Mouse (Mus musculus) adrenal gland, adult (tissue): ENCODE data around the gene Rfx7.
"Not testable (repeated sequence)": the region's sequence is repeated elsewhere in the genome, so short reads cannot be mapped to it uniquely, and the experiment has no call there.

Experiments
- DNase-seq, 2 experiments: peaks; one replicate each; pipeline ENCODE4 v3.0.0; 2022 to 2023; ENCODE audit warnings: low spot score in 1 of 2; ENCODE audit not compliant: inconsistent age in 2 of 2

Rfx7 gene

GRCm38 (mm10) chr9:72639843-72640621 is 108.0 kb downstream of the Rfx7 start:
- peak; percentile 90 to 97 for DNase-seq

GRCm38 (mm10) chr9:72640642-72641041 is 108.6 kb downstream of the Rfx7 start:
- DNase-seq = no peak

DNA sequence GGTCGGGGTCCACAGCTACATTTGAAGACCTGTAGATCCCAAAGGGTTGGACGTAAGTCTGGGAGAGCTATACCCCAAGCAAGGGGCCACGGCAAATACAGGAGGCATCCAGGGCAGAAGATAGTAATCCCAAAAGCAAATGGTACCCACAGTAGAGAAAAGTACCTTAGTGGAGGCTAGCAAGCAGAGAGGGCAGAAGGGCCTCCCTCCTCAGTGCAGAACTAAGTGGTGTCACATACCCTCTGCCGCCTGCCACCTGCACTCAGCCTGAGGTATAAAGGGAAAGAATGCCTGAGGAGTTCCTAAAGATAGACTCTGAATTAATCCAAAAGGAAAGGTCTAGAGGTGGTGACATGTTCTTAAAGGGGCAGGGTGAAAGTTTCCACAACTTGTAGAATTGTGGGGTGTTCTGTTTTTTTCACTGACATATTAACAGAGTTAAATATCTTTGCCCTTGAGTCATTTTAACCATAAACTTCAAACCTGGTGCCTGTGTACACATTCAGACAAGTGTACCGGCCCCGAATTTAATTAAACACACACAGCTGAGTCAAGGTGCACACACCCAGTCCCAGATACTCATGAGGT is 109.1 kb downstream of the Rfx7 start:
- DNase-seq = no peak

DNA sequence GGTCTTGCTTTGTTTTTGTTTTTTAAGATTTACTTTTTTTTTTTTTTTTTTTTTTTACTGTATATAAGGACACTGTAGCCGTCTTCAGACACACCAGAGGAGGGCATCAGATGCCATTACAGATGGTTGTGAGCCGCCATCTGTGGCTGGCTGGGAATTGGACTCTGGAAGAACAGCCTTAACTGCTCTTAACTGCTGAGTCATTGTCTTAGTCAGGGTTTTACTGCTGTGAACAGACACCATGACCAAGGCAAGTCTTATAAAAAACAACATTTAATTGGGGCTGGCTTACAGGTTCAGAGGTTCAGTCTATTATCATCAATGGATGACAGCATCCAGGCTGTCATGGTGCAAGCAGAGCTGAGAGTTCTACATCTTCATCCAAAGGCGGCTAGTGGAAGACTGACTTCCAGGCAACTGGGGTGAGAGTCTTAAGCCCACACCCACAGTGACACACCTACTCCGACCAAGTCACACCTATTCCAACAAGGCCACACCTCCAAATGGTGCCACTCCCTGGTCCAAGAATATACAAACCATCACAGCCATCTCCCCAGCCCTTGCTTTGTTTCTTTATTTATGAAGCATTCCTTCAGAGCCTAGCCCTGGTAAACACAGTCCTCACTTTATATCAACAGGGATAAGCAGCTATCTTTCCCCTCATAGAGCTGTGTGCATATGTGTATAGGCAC is 110.9 kb downstream of the Rfx7 start:
- DNase-seq = not testable (repeated sequence)

GRCm38 (mm10) chr9:72643651-72644417 is 111.8 kb downstream of the Rfx7 start:
- peak in 1 of 2 experiments; percentile 22 for DNase-seq

DNA sequence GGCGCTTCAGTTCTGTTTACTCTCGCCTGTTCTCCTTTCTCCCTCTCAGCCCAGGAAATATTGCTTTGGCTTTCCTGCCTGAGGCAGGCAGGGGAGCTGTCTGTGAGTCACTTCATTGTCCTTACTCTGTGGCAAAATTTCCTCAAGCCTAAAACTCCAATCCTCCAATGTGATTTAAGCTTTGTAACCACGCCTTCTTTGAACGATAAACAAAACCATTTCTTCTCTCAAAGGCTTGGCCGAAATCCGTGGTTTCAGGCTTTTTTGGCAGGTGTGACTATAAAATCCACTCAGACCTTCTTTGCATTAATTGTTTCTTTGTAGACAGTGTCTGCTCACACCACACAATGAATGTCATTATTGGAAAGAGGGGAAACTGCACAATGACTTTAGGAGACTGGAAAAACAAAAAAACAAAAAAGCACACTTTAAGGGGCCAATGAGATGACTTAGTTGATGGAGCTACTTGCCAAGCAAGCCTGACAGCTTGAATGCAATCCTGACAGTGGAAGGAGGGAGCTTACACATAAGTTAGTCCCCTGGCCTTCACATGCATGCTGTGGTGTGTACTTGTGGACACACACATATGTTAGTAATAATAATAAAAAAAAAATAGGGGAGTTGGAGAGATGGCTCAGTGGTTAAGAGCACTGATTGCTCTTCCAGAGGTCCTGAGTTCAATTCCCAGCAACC is 112.5 kb downstream of the Rfx7 start:
- DNase-seq = no peak

DNA sequence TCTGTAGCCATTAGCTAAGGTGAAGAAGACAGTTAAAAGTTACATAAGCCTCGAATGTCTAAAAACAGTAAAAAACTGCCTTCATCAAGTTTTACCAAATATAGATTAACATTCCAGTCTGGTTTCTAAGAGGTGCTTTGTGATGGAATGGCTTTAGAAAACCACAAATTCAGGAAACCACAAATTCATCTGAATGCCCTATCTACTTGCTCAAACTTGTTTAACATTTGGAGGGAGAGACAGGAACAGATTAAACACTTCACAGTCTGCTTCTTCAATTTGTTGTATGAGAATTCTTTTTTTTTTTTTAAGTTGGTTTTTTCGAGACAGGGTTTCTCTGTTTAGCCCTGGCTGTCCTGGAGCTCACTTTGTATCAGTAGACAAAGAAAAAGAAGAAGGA is 117.7 kb downstream of the Rfx7 start:
- DNase-seq = no peak

- peak in 1 of 2 experiments; percentile 65 for DNase-seq
Measured at GRCm38 (mm10) chr9:72652961-72653360, 120.9 kb downstream of the Rfx7 start.

DNA sequence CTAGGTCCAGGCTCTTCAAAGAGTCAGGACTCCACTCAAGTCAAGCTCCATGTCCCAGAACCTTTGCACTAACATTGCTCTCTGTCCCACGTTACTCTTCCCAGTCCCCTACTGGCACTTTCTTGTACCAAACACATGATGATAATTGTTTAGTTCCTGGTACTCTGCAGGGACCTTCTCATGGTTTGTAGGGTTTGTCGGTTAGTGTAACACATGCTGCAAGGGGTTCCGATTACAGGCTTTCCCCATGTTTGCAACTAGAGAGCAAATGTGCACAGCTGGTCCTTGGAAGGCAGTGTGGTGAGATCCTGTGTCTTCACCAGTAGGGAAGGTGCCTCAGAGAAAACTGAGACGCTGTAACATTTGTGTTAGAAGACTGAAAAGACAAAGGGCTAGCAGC is 121.5 kb downstream of the Rfx7 start:
- DNase-seq = peak in 1 of 2 experiments; percentile 27

DNA sequence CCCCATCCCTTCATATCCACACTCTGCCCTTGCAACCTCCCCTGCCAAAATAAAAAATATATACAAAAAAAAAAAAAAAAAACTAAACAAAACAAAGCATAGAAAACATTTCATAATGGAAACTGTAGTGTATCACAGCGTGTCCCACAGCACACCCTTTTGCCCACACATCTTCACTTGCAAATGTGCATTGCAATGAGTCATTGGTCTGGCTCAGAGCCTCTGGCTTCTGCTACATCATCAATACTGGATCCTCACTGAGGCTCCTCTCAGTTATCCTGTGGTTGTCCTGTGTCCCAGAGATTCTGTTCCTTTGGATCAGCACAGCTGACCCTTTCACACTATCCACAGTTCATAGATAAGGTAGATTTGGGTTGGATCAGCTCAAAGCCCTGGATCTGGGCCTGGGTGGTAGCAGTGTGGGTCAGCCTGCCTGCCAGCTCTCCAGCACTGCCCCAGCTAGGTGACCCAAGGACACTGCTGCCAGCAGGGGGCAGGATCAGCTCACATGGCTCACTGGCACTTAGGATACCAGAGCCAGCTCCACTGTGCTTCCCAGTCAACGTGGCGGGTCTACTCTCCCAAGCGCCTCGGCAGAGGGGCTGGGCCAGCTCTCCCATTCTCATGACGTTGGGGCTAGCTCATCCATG is 122.7 kb downstream of the Rfx7 start:
- DNase-seq = peak; percentile 88 to 95

DNA sequence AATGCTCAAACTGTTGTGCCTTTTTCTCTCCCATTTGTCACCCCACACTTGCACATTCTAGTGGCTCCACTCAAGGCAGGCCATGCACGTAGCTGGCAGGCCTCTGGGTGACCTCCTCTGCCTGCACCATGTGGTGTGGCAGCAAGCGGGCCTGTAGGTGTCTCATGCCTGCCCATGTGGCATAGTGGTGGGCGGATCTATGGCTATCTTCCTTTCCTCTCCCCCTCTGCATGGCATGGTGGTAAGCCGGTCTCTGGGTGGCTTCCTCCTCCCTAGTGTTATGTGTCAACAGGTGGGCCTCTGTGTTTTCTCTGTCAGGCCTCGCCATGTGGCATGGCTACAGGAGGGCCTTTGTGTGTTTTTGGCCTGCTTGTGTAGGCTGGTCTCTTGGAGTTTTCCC is 123.6 kb downstream of the Rfx7 start:
- peak in 1 of 2 experiments; percentile 47 for DNase-seq

GRCm38 (mm10) chr9:72656491-72656890 is 124.5 kb downstream of the Rfx7 start:
- DNase-seq = peak in 1 of 2 experiments; percentile 64

- DNase-seq = no peak
Measured at GRCm38 (mm10) chr9:72656940-72657339, 124.9 kb downstream of the Rfx7 start.

GRCm38 (mm10) chr9:72657694-72658093 is 125.7 kb downstream of the Rfx7 start:
- no peak for DNase-seq

- no peak for DNase-seq
Measured at GRCm38 (mm10) chr9:72660139-72660538, 128.1 kb downstream of the Rfx7 start.

DNA sequence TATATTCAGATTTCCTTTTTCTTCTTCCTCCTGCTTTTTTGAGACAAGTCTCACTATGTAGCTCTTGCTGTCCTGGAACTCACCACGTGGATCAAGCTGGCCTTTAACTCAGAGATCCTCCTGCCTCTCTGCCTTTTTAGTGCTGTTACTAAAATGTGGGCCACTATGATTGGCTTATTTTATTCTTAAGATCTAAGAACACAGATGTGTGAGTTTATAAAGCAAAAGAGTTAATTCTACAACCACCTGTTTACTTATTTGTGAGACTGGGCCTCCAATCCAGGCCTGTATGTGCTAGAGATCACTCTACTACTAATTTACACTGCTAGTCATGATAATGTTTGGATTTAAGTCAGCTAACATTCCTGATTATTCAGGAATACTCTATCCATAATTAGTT is 128.9 kb downstream of the Rfx7 start:
- no peak for DNase-seq

DNA sequence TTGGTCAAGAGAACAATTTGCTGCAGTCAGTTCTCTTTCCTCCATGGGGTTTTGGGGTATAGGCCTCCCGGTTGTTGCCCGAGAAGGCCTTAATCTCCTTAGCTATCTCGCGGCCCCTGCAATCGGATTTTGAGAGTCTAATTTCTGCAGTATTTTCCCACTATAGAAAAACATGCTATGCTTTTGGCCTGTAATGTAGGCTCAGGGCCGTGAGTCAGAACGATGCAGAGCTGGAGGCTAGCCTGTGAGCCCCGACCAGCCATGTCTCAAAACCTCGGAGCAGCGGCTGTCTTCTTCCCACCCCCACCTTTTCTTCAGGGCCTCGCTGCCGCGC is 129.5 kb downstream of the Rfx7 start:
- no peak for DNase-seq

GRCm38 (mm10) chr9:72661895-72662661 is 130.0 kb downstream of the Rfx7 start, which contains the start of gene Nedd4:
Gene Nedd4 (plus strand): TSS chr9:72662346.
- DNase-seq = peak; percentile 98 to 99
